Mouse (Mus musculus): ENCODE data around the gene Nradd. TPM values are rescaled to one million over a fixed set of nuclear protein-coding genes. Genes with fewer than 3 reads are reported as not detected.

Nradd gene
- total RNA-seq, 2 experiments from 2014 or later = 1.3 TPM

DNA sequence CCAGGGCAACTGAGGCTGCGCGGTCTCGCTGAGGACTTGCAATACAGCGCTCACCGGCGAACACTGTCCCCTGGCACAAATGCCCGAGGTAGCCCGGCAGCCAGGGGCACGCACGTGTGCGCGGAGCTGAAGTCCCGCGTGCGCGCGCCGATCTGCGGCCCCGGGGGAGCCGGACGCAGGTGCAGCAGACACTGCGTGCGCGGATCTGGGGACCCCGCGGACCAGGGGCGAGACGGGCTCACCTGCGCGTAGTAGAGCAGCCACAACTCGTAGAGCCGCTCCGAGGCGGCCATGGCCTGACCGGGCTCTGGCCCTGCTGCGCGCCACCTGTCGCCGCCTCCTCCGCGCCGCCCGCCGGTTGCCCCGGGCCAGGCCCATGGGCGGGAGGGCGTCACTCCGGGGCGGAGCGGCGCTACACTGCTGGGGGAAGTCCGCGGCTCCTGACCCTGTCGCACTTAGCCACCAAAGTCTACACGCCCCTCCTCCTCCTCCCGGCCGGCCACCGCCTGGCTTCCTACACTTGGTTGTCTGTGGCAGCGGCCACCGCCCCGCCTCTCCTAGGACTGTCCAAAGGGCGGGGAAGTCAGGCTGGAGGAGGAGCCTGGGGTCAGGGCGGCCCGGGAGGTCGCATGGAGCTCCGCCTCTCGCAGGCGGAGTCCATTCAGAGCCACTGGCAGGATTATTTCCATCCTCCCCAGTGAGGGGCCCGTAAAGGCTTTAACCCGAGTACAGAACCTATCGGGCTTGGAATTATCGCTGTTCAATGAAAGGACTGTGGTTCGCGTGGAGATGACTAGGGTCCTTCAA lies 29.6 kb upstream of the Nradd start, which contains the start of gene Nbeal2:
Gene Nbeal2, minus strand, starts transcription at position 507 of the 807 bp plus-strand sequence.
- intact Hi-C loops (cut with DNase I) = no loop called here
- DNase-seq (ENCODE audit: low spot score in 2 of 2) = peak; percentile 80 to 83

DNA sequence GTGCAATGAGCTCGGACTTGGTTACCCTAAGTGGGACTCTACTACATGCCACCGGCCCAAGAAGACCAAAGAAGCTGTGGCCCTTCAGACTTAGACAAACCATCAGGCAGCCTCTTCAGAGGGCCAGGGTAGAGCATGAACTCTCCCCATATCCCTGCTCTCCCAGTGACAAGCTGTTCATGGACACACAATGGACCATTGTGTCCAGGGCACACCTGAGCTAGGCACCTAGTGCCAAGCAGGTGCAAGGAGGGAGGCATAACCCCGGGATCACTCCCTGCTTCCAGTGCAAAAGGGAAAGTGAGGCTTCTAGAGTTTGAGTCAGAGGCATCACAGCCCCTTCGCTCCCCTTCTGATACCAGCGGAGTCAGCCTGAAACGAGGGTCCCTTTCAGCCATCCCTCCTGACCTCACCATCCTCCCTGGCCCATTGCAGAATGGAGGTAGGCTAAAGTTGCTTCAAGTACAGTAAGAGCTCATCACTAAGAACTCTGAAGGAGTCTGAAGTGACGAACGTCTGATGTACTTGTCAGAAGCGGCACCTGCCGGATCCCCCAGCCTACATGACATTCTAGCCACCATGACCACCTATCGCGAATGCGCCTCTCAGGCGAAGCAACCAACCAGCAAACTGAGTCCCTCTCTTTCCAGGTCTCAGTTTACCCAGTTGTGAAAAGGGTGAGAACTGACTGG lies 28.9 kb upstream of the Nradd start:
- intact Hi-C loops (cut with DNase I) = no loop called here
- no peak for DNase-seq (ENCODE audit: low spot score in 2 of 2)

DNA sequence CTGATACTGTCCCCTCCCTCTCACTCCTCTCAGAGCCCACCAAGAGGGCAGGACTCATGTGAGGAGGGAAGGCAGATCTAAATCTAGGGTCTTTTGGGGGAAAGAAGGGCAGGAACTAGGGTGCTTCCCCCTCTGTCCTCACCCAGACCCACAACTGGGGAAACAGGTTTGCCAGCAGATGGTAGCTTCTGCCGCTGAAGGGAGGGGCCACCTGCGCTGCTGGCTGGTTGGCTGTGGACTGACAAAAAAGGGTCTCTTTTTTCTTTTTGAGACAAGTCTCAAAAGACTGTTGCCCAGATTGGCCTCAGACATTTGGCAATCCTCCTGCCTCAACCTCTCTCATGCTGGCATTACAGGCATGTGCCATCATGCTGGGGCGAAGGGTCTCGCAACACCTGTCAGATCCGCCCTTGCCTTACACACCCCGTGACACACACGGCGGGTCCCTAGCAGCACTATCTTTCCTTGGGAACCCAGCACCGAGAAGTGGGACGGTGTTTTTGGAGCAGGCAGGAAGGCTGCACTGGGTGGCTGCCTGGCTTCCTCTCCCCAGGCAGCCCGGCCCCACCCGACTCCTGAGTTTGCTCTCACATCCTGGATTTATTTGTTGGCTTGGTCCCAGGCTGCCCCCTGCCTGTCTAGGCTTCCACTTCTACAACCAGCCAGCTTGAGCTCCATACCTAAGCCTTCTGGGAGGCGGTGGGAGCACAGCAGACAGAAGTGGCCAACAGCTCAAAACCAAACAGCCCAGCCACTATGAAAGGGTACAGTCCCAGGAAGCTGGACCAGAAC lies 27.9 kb upstream of the Nradd start:
- no peak for DNase-seq (ENCODE audit: low spot score in 2 of 2)
- intact Hi-C loops (cut with DNase I) = no loop called here

DNA sequence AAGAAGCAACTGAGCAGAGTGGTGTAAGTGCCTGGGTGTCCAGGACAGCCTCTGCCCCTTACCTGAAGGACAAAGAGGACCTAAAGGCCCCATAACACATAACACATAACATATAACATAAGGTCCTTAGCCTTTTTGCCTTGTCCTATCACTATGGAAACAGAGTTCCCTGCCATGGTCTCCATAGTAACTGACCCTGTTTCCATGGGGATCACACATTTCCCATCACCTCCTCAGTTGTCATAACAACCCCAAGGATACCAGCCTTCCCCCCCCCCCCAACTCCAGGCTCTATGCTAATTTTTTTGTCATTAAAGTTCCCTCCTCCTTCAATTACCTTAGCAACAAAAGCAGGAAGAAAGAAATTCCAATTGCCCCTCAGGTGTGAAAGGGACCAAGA lies 25.5 kb upstream of the Nradd start:
- intact Hi-C loops (cut with DNase I) = no loop called here

DNA sequence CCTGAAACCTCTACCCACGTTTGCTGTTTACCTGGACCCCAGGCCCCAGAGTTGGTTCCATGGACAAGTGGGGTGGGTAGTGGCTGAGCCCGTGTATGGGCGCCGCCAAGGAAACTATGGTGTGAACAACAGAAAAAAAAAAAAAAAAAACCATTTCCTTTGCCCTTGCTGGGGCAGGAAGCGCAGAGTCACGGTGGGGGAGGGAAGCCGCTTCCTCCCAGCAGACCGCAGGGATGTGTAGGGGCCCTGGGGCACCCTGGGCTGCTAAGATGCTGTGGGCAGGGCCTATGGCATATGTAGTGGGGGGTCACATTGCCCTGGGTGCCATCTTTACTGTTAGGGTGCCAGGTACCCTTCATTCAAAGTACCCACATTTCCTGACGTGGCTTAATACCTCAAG lies 21.0 kb upstream of the Nradd start:
- intact Hi-C loops (cut with DNase I) = no loop called here
- DNase-seq (ENCODE audit: low spot score in 2 of 2) = no peak

More for the DNA sequence above, 25.5 kb upstream of the Nradd start:
- DNase-seq (ENCODE audit: low spot score in 2 of 2) = no peak

DNA sequence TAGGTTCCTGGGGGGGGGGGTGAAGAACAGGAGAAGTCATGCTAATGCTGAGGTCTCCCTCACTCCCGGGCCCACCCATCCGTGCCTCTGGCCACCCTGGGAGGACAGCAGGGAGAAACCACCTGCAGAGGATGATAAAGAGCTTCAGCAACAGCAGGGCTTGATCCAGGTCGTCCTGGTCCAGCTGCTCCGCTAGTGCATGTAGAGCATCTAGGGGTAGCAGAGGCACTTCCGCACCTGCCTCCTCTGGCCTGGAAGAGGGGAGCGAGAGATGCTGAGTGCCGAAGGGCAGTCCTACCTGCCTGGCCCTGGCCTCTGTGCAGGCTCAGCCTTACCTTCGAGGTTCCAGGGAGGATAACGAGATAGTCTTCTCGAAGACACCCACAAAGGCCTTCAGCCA lies 20.0 kb upstream of the Nradd start:
- intact Hi-C loops (cut with DNase I) = loop anchor here (5.0 kb wide), 1 partner anchor 128 kb away; no protein-coding TSS in a partner anchor

DNA sequence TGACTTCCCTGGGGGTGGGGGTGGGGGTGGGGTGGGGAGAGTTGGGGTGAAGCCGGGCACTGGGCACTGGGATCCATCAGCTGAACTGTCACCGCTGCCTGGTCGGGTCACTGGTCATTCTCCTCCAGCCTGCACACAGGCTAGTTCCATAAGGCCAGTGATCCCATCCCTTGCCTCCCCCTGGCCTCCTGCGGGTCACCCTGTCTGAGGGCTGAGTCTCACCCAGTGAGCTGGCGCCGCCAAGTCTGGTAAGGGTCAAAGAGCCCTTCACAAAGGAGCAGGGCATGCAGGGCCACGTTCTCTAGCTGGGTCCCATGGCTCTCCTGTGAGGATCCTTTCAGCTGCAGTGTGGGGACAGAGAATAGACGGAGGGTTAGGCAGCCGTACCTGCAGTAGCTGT lies 19.5 kb upstream of the Nradd start:
- no peak for DNase-seq (ENCODE audit: low spot score in 2 of 2)
- intact Hi-C loops (cut with DNase I) = loop anchor here (5.0 kb wide), 1 partner anchor 129 kb away; no protein-coding TSS in a partner anchor

More for the DNA sequence above, 20.0 kb upstream of the Nradd start:
- DNase-seq (ENCODE audit: low spot score in 2 of 2) = no peak

DNA sequence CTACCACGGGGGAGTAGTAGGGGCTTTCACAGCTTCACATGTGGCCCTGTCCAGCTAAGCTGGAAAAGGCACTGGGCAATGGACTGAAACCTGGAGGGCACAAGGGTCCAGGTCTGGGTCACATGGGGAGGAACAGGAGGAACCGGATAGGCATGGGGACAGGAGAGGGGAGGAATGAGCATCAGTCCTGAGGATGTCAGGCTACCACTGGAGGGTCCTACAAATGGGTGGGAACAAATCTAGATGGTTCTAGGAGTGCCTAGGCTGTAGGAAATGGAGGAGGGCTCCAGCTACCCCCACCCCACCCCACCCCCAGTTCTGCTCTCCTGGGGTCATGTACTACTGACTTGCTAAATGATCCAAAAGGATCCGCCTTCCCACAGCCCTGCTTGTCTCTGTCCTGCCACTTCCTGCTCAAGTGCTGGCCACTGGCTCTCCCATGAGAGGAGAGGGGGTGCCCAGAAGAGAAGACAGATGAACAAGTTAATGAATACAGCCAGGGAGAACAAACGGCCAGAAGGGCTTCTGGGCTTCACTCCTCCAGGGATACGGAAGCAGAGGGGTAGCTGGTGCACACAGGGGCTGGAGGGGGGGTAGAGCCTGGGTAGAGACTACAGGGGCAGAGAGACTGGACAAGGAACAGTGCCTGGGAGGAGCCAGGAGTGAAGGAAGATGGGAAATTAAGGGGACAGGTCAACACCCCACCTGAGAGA lies 18.7 kb upstream of the Nradd start:
- intact Hi-C loops (cut with DNase I) = loop anchor here (5.0 kb wide), 1 partner anchor 129 kb away; no protein-coding TSS in a partner anchor
- no peak for DNase-seq (ENCODE audit: low spot score in 2 of 2)

DNA sequence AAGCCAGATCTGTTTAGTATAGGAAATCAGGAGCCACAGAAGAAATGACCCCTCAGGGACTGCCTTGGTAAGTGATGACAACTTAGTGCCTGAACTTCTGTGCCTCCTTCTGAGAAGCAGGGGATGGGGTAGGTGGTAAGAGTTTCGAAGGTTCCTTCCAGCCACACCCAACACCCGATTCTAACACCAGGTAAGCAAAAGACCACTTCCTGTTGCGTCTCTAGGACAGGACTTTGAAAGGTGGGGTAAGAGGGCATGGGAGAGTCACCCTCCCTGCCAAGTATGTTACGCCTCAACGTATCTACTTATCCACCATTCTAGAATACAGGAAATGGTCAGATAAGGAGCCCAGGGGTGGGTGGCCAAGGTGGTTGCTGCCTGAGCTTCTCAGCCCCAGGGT lies 16.8 kb upstream of the Nradd start:
- intact Hi-C loops (cut with DNase I) = loop anchor here (5.0 kb wide), 1 partner anchor 131 kb away; no protein-coding TSS in a partner anchor
- DNase-seq (ENCODE audit: low spot score in 2 of 2) = no peak

DNA sequence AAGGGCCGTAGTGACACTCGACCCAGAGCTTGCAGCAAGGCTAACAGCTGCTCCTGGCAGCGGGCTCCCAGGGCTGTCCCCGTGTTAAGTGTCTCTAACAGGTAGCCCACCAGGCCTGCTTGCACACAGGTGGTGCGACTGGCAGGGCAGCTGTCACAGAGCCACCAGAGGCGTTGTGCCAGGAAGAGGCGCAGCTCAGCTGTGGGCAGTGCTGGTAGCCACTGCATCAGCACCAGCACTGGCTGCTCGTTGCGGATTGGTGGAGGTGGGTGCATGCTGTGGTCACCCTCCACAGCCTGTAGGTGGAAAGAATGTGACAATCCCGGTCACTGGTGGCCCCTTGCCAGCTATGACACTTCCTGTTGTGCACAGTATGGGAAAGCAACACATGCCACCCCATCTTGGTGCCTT lies 14.4 kb upstream of the Nradd start:
- intact Hi-C loops (cut with DNase I) = loop anchor here (5.0 to 10.0 kb wide), 2 partner anchors 144 to 236 kb away; partner anchors contain the start of gene Als2cl

DNA sequence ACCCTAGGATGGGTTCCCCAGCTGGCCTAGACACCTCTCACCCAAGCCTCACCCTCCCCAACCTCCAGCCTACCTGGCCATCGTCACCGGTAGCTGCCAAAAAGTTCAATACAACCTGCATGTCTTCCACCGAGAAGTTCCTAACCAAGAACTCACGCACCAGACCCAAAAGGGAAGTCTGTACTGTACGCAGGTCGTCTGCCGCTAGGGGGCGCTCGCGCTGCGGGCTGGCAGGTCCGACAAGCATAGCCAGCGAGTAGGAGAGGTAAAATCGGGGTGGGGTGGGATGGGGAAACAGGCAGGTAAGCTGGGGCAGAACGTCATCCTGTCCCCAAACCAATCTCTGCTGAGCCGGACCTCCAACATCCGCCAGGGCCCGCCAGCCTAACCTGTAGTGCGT lies 11.0 kb upstream of the Nradd start:
- DNase-seq (ENCODE audit: low spot score in 2 of 2) = peak; percentile 86
- intact Hi-C loops (cut with DNase I) = loop anchor here (1.0 to 10.0 kb wide), 3 partner anchors 74 to 240 kb away; partner anchors contain the start of gene Als2cl

More for the DNA sequence above, 14.4 kb upstream of the Nradd start:
- no peak for DNase-seq (ENCODE audit: low spot score in 2 of 2)

DNA sequence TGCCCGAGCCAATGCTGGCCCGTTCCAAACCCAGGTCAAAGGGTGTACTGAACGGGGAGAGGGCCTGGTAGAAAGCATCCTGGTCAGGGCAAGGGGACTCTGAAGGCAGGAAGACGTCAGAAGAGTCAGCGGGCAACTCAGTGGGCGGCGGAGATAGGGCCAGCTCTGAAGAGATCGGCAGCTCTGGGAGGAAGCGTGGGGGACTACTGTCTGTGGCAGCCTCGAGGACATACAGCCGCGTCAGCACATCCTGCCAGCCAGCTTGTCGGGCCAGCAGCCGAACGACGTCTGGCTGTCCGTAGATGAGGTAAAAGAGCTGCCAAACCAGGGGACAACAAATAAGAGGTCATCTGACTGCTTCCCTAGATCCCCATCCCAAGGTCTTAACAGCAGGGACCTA lies 9.6 kb upstream of the Nradd start:
- no peak for DNase-seq (ENCODE audit: low spot score in 2 of 2)
- intact Hi-C loops (cut with DNase I) = loop anchor here (5.0 to 10.0 kb wide), 2 partner anchors 187 to 241 kb away; partner anchors contain the start of gene Als2cl

DNA sequence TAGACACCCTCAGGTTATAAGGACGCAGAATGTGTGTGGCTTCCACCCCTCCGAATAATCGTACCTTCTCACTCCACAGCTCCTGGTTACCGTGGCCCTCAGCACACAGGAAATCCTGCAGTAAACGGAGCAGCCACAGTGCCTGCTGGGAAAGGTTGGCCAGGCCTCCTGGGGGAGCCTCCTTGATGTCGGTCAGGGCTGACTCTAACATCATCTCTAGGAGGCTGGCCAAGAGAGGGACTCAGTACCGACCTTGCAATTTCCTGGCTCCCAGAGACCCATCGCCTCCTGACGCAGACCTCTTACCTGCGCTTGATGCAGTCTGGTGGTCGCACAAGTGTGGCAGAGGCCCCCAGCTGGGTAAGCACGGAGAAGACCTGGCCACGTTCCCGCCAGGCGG lies 8.4 kb upstream of the Nradd start:
- intact Hi-C loops (cut with DNase I) = loop anchor here (5.0 to 10.0 kb wide), 2 partner anchors 185 to 242 kb away; partner anchors contain the start of gene Als2cl
- DNase-seq (ENCODE audit: low spot score in 2 of 2) = no peak

DNA sequence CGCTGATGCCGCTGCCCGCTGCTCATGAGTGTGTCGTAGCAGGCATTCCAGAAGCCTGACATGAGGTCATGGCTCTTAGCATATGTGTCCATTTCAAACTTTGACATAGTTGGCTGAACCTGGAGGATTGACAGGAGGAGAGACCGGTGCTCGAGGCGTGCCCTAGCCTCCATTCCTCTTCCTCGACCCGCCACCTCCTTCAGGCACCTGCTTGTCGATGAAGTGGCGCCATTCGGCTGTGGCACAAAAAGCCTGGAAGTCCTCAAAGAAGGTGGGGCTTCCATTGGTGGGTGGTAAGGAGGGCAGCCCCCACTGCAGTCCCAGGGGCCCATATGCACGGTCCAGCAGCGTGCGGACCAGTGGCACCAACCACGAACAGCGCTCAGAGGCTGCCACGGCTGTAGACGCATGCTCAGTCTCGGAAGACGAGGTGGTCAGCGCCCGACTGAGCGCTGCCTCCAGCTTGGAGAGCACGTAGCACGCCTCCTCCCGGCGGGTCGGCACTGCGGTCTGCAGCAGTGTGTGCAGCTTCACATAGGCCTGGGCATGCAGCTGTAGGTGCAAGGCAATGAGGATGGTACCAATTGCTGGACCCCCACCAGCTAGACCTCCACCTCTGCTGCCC lies 7.5 kb upstream of the Nradd start:
- intact Hi-C loops (cut with DNase I) = loop anchor here (2.0 to 10.0 kb wide), 3 partner anchors 184 to 243 kb away; partner anchors contain the start of gene Als2cl
- no peak for DNase-seq (ENCODE audit: low spot score in 2 of 2)

DNA sequence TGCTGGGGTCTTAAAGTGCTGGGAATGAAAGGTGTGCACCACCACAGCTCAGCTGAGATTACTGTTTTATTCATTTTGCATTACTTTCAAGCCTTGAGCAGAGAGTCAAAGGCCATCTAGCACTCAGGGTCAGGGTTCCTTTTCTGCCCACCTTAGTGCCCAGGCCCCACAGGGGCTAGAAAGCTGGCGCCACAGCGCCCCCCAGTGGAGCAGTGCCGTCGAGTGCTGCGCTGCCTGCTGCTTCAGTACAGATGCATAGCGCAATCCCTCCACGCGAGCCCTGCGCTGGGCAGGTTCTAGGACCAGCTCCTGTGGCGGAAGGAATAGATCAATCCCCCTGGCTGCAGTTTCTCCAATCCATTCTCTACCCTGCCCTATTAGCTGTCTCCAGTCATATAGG lies 6.9 kb upstream of the Nradd start:
- intact Hi-C loops (cut with DNase I) = loop anchor here (2.0 to 10.0 kb wide), 3 partner anchors 184 to 244 kb away; partner anchors contain the start of gene Als2cl
- DNase-seq (ENCODE audit: low spot score in 2 of 2) = no peak

DNA sequence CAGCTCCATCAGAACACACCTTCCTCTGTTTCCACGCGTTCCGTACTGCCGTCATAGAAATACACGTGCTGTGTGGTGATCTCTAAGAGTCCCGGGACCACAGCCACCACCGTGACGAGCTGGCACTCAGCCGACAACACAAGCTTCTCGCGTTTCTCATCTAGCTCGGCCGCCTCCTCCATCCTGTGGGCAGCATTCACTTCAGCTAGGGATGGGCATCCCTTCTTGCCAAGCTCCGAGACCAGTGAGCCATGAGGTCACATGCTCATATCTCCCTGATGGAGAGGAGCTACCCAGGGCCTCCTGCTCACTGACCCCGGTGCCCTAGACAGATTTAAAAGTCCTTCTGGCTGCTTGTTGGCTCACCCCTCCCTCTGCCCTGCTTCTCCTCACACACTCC lies 5.9 kb upstream of the Nradd start:
- intact Hi-C loops (cut with DNase I) = loop anchor here (2.0 to 10.0 kb wide), 3 partner anchors 183 to 245 kb away; partner anchors contain the start of gene Als2cl
- peak in 1 of 2 experiments; percentile 35 for DNase-seq (ENCODE audit: low spot score in 2 of 2)

DNA sequence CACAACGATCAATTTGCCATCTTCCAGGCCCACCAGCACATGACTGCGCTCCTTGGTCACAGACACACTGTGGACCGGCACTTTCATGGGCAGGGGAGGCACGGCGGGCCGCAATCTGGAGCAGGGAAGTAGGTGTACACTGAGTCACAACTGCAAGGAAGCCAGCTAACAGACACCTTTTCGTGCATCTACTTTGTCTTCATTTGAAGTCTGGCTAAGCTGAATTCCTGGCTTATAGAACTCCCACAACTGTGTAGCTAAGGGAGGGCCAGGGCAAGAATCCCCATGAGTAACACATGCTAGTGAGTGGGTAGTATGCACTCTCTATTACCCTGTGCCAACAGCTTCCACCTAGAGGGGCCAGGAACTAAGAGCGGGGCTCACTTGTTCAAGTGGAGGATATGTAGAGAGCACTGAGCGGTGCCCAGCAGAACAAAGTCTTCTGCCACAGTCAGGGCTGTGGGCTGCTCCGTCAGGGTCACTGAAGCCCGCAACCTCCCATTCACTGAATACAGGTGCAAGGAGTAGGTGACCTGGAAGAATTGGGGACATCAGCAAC lies 1.2 kb upstream of the Nradd start:
- peak in 1 of 2 experiments; percentile 60 for DNase-seq (ENCODE audit: low spot score in 2 of 2)
- intact Hi-C loops (cut with DNase I) = no loop called here

Data from left cerebral cortex, postnatal 25 days (tissue).